Mouse (Mus musculus) limb, embryonic 10.5 days (tissue): Measurements from ENCODE around the gene Fbxl8. TPM values are rescaled to one million over a fixed set of nuclear protein-coding genes. Genes with fewer than 3 reads are reported as not detected.

Experiments used
- DNase-seq: peaks from one replicate; pipeline ENCODE4 v3.0.0-alpha.2; 2017; ENCODE audit warnings: low spot score
- H3K27ac ChIP-seq: fragments of 300-500 bp; sonication (generic); 2 replicates; pipeline ENCODE4 v1.5.1; 2016; ENCODE audit warnings: mild to moderate bottlenecking
- H3K27me3 ChIP-seq: fragments of 300-500 bp; sonication (generic); 2 replicates; pipeline ENCODE4 v1.6.1; 2016; ENCODE audit warnings: low read depth, mild to moderate bottlenecking; ENCODE audit not compliant: poor library complexity, severe bottlenecking
- H3K36me3 ChIP-seq: fragments of 300-500 bp; sonication (generic); 2 replicates; pipeline ENCODE4 v1.6.1; 2016; ENCODE audit warnings: mild to moderate bottlenecking, moderate library complexity
- H3K4me1 ChIP-seq: fragments of 300-500 bp; sonication (generic); 2 replicates; pipeline ENCODE4 v1.6.1; 2016
- H3K4me3 ChIP-seq: fragments of 300-500 bp; sonication (generic); 2 replicates; pipeline ENCODE4 v1.5.1; 2016; ENCODE audit warnings: mild to moderate bottlenecking, moderate library complexity
- H3K9me3 ChIP-seq: fragments of 300-500 bp; sonication (generic); replicated peaks from 2 replicates; pipeline ENCODE4 v1.6.1; 2016; ENCODE audit warnings: mild to moderate bottlenecking
- WGBS: fragments of 180-500 bp; shearing (Covaris S2); methylation state at CpG from one replicate; pipeline ENCODE4 v1.1.7; 2016; 5-methylcytosine and 5-hydroxymethylcytosine counted together
- polyA plus RNA-seq: library from polyadenylated mRNA; unstranded; fragments of >200 nt; fragmentation: Nextera tagmentation; extraction: Ambion mirVana; gene quantifications from 2 replicates; pipeline ENCODE4 v1.2.1, GENCODE M21; 2016

The Fbxl8 gene
- polyA plus RNA-seq, 1 experiment from 2014 or later, result 0.81 TPM

DNA sequence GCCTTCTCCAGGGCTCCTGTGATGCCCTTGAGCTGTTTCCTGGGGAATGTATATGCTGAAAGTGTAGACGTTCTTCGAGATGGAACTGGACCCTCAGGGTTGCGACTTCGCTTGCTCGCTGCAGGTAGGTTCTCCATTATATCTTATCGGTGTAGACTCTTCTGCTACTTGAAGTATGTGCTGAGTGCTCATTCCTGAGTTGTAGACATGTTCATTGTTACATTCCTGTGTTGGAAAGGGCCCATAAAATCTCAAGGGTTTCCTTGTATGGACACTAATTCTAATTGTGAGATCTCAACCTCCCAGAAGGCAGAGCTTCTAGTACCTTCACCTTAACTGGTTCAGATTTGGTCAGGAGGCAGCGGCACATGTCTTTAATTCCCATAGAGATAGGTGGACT lies 23.4 kb upstream of the Fbxl8 start:
- WGBS, result 98% methylated on average over 7 of the region's 7 CpGs

DNA sequence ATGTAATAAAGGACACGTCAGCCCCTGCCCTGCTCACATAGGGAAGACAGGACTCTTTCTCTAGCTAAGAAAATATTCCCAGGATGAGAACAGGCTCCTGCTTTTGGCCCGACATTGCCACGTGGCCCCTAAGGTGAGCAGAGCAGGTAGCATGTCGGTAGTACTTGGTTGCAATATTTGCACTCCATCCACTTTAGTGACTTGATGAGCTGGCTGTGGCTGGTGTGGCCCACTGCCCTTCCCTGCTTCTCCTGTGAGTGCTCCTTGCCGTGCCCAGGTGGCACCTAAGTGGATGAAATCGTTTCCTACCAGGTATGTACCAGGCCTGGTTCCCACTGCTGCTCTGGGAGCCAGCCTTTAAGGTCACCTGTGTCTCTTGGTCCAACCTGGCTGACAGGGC lies 12.5 kb upstream of the Fbxl8 start:
- Histone ChIP-seq H3K36me3 (peaks cover 68% of the 10 kb centered on the region), H3K4me3 (no peak overlapping the region), H3K27ac (no peak overlapping the region), H3K4me1 (peaks cover 25% of the 10 kb centered on the region), H3K27me3 (peaks cover 21% of the 10 kb centered on the region), H3K9me3 (no peaks in the 10 kb centered on the region)
- no peak for DNase-seq
- 91% methylated on average over 6 of the region's 6 CpGs for WGBS

More for the DNA sequence above, 23.4 kb upstream of the Fbxl8 start:
- no peak for DNase-seq
- no peaks in the 10 kb centered on the region for H3K9me3 ChIP-seq
- H3K4me1 ChIP-seq, result no peaks in the 10 kb centered on the region
- H3K36me3 ChIP-seq, result peaks cover 66% of the 10 kb centered on the region
- H3K4me3 ChIP-seq, result no peak overlapping the region
- no peaks in the 10 kb centered on the region for H3K27me3 ChIP-seq
- no peak overlapping the region for H3K27ac ChIP-seq

- Histone ChIP-seq H3K9me3 (no peaks in the 10 kb centered on the region), H3K4me3 (no peak overlapping the region), H3K4me1 (peaks cover 25% of the 10 kb centered on the region), H3K27me3 (peaks cover 31% of the 10 kb centered on the region), H3K36me3 (peaks cover 59% of the 10 kb centered on the region), H3K27ac (no peak overlapping the region)
- WGBS, result 86% methylated on average over 10 of the region's 10 CpGs
- DNase-seq, result no peak
These were observed 11.5 kb upstream of the Fbxl8 start for GRCm38 (mm10) chr8:105252680-105253537.

DNA sequence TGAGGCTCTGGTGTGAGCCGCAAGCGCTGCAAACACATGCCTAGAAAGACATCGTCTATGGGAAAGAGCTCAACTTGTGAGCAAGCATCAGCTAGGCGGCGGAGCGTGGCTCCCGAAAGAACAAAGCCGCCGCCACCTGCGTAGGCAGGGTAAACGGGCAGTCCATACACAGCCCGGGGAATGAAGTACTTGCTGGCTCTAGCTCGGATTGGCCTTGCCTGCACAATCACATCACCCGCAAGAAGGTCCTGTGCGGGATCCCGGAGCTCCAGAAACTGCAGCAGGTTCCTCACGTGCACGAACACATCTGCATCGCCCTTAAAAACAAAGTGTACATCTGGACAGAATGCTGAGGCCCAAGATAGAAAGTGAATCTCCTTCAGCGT lies 10.7 kb upstream of the Fbxl8 start:
- Histone ChIP-seq H3K27me3 (peaks cover 39% of the 10 kb centered on the region), H3K36me3 (peaks cover 50% of the 10 kb centered on the region), H3K27ac (0 out of 2 replicates have a peak overlapping the region, but pooled peaks have one; percentile 85), H3K4me1 (peaks cover 28% of the 10 kb centered on the region), H3K9me3 (no peaks in the 10 kb centered on the region), H3K4me3 (peak overlapping the region; percentile 63)
- peak; percentile 38 for DNase-seq
- 40% methylated on average over 20 of the region's 20 CpGs for WGBS

- H3K4me1 ChIP-seq, result peaks cover 34% of the 10 kb centered on the region
- under 1% methylated on average over 74 of the region's 74 CpGs for WGBS
- peaks cover 44% of the 10 kb centered on the region for H3K36me3 ChIP-seq
- H3K9me3 ChIP-seq, result no peaks in the 10 kb centered on the region
- DNase-seq, result peak; percentile 92
- H3K27me3 ChIP-seq, result peaks cover 45% of the 10 kb centered on the region
- H3K27ac ChIP-seq, result peak overlapping the region; percentile 85
- H3K4me3 ChIP-seq, result peak overlapping the region; percentile 63
These were observed 10.1 kb upstream of the Fbxl8 start for GRCm38 (mm10) chr8:105254152-105254965.

- peak; percentile 77 for DNase-seq
- under 1% methylated on average over 14 of the region's 14 CpGs for WGBS
- H3K27ac ChIP-seq, result peak within 1 kb of the TSS; percentile 85
- no peaks in the 10 kb centered on the region for H3K9me3 ChIP-seq
- H3K4me1 ChIP-seq, result peaks cover 40% of the 10 kb centered on the region
- peaks cover 38% of the 10 kb centered on the region for H3K36me3 ChIP-seq
- peaks cover 51% of the 10 kb centered on the region for H3K27me3 ChIP-seq
- peak within 1 kb of the TSS; percentile 63 for H3K4me3 ChIP-seq
These were observed 9.5 kb upstream of the Fbxl8 start, which contains the start of gene B3gnt9 for GRCm38 (mm10) chr8:105254966-105255350. TSS of gene B3gnt9 (minus strand) at chr8:105255153.

DNA sequence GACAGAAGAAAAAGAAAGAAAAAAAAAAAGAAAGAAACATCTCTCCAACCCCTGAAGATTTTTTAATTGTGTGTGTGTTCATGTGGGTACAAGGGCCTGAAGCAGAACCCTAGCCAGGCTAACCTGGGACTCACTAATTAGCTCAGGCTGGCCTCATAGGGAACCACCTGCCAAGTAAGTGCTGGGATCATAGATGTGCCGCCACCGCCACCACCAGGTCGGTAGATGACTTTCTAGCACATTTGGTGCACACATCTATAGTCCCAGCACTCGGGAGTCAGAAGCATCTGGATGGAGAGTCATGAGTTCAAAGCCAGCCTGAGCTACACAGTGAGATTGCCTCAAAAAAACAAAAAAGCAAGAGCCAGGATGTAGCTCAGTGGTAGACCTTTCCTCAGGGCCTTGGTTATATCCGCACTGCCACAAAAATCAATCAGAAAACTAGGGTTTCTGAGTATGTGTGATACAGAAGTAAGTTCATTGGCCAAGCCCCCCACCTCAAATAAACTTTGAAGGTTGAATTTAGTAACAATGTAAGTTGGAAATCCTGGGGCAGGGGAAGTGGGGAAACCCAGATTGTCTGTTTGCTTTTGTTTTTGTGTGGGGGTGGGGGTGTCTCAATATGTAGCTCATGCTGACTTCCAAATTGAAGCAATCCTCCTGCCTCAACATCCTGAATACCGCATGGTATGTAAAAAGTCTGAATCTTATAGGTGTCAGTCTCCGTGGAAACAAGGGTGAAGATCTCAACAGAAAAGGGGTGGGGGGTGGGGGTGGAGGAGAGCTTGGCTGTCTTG lies 6.9 kb upstream of the Fbxl8 start:
- H3K4me3 ChIP-seq, result no peak overlapping the region
- H3K27ac ChIP-seq, result no peak overlapping the region
- H3K4me1 ChIP-seq, result peaks cover 41% of the 10 kb centered on the region
- no peaks in the 10 kb centered on the region for H3K9me3 ChIP-seq
- peaks cover 13% of the 10 kb centered on the region; the same call in 1 of the 2 replicates for H3K36me3 ChIP-seq
- DNase-seq, result no peak
- 68% methylated on average over 7 of the region's 7 CpGs for WGBS
- peaks cover 77% of the 10 kb centered on the region for H3K27me3 ChIP-seq

DNA sequence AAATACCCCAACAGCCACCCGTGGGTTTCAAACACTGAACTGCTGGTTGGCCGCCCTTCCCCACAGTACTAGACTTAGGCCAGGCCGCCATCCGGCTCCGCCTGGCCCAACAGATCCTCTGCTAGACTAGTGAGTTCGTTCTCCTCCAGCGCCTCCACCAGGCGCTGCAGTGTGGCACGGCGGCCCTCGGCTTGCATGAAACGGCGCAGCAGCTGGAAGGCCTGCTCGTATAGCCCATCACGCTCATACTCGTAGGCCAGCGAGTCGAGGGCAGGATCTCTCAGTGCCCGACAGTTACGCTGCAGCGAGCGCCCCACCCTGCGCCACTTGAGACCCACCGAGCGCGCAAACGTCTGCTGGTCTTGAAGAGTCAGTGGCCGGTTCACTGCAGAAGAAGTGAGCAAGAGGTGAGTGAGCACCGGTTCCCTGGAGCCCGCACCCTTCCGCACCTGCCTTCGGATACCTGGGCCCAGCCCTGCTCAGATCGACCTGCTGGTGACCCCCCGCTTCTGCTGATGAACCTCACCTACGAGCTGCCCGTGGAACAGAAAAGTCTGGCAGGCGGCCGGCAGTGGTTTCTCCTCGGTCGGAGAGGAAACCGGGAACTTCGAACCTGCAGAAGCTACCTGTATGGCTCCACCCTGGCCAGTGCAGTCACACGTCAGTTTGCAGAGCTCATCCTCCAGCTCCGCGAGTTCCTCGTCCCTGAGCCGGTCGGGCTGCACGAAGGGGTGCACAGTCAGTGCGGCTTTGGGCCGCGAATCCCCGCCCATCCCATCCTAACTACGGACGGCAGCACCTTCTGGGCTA lies 5.3 kb upstream of the Fbxl8 start:
- Histone ChIP-seq H3K9me3 (no peaks in the 10 kb centered on the region), H3K4me1 (peaks cover 37% of the 10 kb centered on the region), H3K27ac (0 out of 2 replicates have a peak overlapping the region, but pooled peaks have one; percentile 2), H3K4me3 (peak overlapping the region; percentile 50), H3K27me3 (peaks cover 93% of the 10 kb centered on the region), H3K36me3 (no peaks in the 10 kb centered on the region)
- DNase-seq, result peak; percentile 67
- 2% methylated on average over 55 of the region's 55 CpGs for WGBS

DNA sequence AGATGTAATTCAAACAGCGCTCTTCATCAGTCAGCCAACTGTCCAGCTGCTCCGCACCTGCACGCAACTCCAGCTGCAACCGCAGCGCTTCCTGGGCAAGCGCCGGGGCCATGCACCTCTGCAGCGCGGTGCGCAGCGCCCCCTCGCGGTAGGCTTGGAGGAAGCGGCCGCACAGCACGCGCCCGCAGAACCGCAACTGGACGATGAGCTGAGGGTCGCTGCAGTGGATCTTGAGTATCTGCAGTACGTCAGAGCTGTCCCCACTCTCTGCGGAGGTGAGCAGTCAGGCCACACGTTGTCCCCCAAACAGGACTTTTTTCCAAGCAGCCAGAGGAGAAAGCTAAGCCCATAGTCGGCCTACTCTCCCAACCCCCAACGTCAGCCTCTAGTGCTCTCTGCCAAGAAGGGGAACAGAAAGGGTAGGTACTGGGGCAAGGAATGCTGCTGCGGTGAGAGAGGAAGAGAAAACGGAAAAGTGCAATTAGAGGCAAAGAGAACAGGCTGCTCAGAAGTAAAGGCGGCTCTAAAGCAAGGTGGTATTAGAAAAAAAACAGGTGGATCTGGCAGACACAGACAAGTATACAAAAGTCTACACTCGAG lies 4.6 kb upstream of the Fbxl8 start:
- H3K9me3 ChIP-seq, result no peaks in the 10 kb centered on the region
- peak; percentile 93 for DNase-seq
- peak overlapping the region; percentile 50 for H3K4me3 ChIP-seq
- 4% methylated on average over 30 of the region's 30 CpGs for WGBS
- H3K27me3 ChIP-seq, result peaks cover 100% of the 10 kb centered on the region
- no peak overlapping the region for H3K27ac ChIP-seq
- H3K36me3 ChIP-seq, result no peaks in the 10 kb centered on the region
- H3K4me1 ChIP-seq, result peaks cover 37% of the 10 kb centered on the region

DNA sequence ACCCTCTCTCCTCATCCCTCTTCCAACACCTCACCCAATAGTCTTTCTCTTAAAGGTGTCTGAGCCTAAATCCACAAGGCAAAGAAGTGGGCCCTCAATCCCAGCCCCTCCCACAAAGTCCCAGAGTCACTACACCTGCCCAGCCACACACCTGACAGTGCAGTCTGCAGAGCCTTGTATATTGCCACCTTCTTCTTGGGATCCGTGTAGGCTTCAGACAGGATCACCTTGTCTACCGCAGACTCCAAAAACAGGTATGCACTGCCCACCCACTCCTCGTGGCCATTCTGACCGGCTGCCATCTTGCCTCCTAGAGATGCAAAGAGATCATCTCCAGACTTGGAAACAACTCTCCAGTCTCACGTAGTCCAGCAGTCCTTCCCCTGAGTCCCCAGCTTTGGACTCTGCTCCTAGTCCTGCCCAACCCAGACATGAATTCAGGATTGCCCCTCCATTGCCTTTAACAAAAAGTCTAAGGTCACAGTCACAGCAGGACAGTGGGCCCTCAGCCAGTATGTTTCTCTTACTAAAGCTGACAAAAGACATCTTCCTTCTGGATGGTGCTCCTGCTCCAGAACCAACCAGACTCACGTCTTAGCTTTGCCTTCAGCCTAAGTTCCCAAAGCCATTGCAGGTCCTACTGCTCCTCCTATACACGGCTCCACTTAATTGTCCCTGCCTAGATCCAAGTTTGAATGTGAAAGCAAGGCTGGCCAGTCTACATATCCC lies 3.9 kb upstream of the Fbxl8 start:
- 67% methylated on average over 7 of the region's 7 CpGs for WGBS
- Histone ChIP-seq H3K4me3 (no peak overlapping the region), H3K36me3 (no peaks in the 10 kb centered on the region), H3K4me1 (peaks cover 34% of the 10 kb centered on the region), H3K9me3 (no peaks in the 10 kb centered on the region), H3K27ac (no peak overlapping the region), H3K27me3 (peaks cover 100% of the 10 kb centered on the region)
- no peak for DNase-seq

DNA sequence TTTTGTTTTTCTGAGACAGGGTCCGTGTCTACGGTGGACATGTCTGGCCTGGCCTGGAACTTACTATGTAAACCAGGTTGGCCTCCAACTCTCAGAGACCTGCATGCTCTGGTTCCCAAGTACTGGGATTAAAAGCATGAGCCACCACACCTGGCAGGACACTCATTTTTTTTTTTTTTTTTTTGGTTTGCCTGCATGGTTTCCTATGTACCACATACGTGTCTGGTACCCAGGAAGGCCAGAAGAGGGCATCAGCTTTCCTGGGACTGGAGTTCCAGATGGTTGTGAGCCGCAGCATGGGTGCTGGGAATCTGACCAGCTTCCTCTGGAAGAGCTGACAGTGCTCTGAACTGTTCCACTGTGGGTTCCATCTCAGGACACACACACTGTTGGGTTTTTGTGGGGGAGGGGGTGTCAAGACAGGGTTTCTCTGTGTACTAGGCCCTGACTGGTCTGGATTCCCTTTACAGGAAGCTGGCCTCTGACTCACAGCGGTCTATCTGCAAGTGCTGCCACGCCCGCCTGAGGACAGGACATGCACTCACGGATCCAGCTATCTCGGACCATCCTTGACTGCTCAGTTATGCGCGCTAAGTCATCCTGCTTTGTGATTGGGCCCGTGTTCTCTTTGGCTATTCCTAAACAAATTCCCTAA lies 3.0 kb upstream of the Fbxl8 start:
- no peak for DNase-seq
- 80% methylated on average over 12 of the region's 12 CpGs for WGBS
- H3K9me3 ChIP-seq, result 0 out of 2 replicates have a peak, but pooled peaks cover 2% of the 10 kb centered on the region
- H3K27ac ChIP-seq, result no peak overlapping the region
- no peaks in the 10 kb centered on the region for H3K36me3 ChIP-seq
- peaks cover 100% of the 10 kb centered on the region for H3K27me3 ChIP-seq
- H3K4me1 ChIP-seq, result peaks cover 32% of the 10 kb centered on the region
- H3K4me3 ChIP-seq, result no peak overlapping the region
